Comparison of ENCODE assay signal across 22 mouse cellular contexts in the genomic region with DNA sequence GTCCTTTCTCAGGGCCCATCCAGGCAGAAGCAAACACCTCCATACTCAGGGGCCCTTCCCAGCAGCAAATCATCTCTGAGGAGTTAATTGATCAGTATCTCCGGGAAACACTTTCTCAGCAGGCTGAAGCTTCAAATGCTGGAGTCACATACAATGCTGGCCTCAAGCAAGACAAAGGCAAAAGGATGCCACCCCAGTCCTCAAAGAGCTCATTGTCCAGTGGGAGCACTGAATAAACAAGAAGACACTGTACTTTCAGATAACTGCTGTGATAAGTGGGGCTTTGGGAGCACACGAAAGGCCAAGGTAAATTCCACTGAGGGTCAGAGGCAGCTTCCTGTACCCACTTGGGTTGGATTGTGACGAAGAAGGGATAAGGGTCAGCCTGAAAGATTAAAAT.
"Had no signal": no experiment of that assay in that cellular context is flagged by ENCODE, and none has a peak within 500 bp of the region (broad histone marks: within the 10 kb centered on the region; RNA-seq: fewer than 3 reads in every experiment).

No protein-coding gene starts in this region.

- H3K4me3 ChIP-seq: heart, adult 2 months; heart, embryonic 13.5 days; heart, embryonic 15.5 days; hindbrain, embryonic 13.5 days; hindbrain, embryonic 15.5 days; kidney, embryonic 15.5 days; limb, embryonic 13.5 days; limb, embryonic 15.5 days; liver, embryonic 12.5 days had no signal

- H3K27ac ChIP-seq: heart, adult 2 months; heart, embryonic 13.5 days; heart, embryonic 15.5 days; hindbrain, embryonic 13.5 days; hindbrain, embryonic 15.5 days; hindbrain, postnatal 0 days; kidney, embryonic 15.5 days; kidney, postnatal 0 days; limb, embryonic 13.5 days; limb, embryonic 15.5 days; liver, embryonic 12.5 days had no signal

- DNase-seq: gastrocnemius, postnatal 14 days; gastrocnemius, postnatal 36 days; heart, adult 11 months; heart, adult 2 months; heart, postnatal 14 days; heart, postnatal 36 days; kidney, adult 11 months; kidney, adult 2 months; kidney, adult 9 months; kidney, postnatal 14 days; kidney, postnatal 36 days; left cerebral cortex, postnatal 4 days had no signal

- H3K4me1 ChIP-seq: hindbrain, embryonic 13.5 days; hindbrain, embryonic 15.5 days had no signal
